Mouse (Mus musculus): ENCODE results near the gene Dusp23. TPM values are rescaled to one million over a fixed set of nuclear protein-coding genes. Genes with fewer than 3 reads are reported as not detected.

Gene Dusp23
- 1 to 10 TPM; 2.0 to 2.1 TPM for total RNA-seq (2023)

DNA sequence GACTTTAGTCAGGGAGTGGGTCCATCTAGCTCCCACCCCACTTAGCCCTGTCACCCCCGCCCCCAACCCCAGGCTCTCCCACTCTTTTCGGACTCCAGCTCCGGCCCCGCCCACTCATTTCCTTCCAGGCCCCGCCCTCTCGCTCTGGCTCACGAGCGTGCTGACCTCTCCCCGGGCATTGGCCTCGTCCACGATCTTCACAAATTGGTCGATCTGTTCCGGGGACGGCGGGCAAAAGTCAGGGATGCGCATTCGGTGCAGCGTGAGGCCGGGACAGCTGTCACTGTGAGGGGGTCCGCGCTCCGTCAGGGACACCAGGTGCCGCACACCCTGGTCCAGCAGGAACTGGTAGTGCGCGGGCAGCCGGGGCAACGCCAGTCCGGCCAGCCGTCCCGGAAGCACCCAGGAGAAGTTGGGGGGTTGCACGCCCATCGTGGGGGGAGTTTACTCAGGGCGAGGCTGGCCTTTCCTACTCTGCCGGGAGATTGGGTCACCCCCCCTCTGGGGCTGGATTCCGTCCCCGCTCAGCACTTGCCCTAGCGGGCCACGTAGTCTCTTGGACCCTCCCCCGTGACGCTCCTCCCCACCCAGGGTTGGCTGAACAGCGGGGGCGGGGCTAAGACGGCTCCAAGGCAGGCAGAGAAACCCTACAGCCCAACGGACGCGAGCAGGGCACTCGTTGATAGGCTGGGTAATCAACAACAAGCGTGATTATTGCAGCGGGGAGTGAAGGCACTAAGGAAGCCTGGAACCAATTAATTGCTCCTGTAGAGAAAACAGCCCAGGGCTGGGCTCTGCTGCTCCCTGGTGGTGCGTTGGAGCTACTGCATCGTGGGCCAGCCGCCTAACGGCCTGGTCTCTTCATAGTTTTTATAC, at the start of gene Dusp23:
Dusp23 (minus strand) TSS at position 512 of the 876 bp plus-strand sequence.

DNA sequence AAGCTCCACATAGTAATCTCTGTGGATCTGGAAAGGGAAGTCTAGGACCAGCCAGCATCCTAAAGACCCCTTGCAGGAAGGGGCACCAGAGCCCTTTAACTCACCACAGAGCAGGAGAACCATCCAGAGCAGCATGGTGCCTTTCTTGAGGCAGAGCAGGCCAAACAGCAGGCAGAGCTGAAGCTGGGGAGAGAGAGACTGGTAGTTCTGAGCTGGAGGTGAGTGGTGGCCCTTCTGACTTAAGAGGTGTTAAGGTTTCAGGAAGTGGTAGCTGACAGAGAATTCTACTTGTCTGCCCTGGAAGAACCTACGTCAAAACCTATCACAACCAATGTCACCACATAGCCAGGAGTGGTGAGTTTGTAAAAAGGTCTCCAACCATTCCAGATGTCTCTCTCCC, 30.4 kb downstream of the Dusp23 start, which contains the start of gene Fcrl6:
Fcrl6 (minus strand) TSS at position 226 of the 400 bp plus-strand sequence.

DNA sequence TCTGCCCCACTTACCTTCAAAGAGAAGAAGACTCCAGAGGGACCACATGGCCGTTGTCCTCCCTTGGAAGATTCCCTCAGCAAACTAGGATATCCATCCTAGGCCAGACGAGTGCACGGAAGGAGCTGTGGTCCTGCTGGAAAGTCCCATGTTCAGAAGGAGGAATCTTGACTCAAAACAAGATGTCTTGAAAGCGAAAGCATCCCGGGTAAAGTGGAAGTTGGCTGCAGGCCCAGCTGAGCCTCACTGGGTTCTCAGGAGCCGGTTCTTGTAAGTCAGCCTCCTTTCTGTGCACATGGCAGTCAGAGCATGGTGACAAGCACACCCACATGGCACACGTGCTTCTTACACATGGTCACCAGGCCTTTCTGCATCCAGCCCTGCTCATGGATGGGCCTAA, 42.4 kb downstream of the Dusp23 start, which contains the start of gene Slamf8:
Slamf8 (minus strand) TSS at position 184 of the 400 bp plus-strand sequence.

Other genes with a start within 250 kb of the Dusp23 start
- gene Slamf9, start 157.6 kb downstream of the Dusp23 start, total RNA-seq (2023): 1 to 10 TPM in 1 of 2 experiments, under 1 TPM in 1; 0.27 to 1.1 TPM
- gene Igsf9, start 151.2 kb downstream of the Dusp23 start, total RNA-seq (2023): under 1 TPM; 0.58 to 0.88 TPM
- gene Tagln2, start 132.9 kb downstream of the Dusp23 start, total RNA-seq (2023): 100 to 1,000 TPM; 207 to 231 TPM
- gene Cfap45, start 112.2 kb downstream of the Dusp23 start, total RNA-seq (2023): 1 to 10 TPM in 1 of 2 experiments, under 1 TPM in 1; 0.78 to 1.3 TPM
- not detected for gene Vsig8, start 77.0 kb downstream of the Dusp23 start, total RNA-seq (2023)
- gene Slamf8, start 42.4 kb downstream of the Dusp23 start, total RNA-seq (2023): 1 to 10 TPM; 4.0 to 6.3 TPM
- not detected for gene Fcrl6, start 30.4 kb downstream of the Dusp23 start, total RNA-seq (2023)
- not detected for gene Crp, start 65.1 kb upstream of the Dusp23 start, total RNA-seq (2023)

Measured in neutrophil, adult 59 days (primary cell).